18 mouse cellular contexts compared by ENCODE assay signal in genomic region chr16:51577915-51578593, GRCm38 (mm10).
"Had no signal": no experiment of that assay in that cellular context is flagged by ENCODE, and none has a peak within 500 bp of the region (broad histone marks: within the 10 kb centered on the region; RNA-seq: fewer than 3 reads in every experiment).

No protein-coding gene starts in this region.

- H3K4me1 ChIP-seq: kidney, embryonic 15.5 days; liver, embryonic 13.5 days; neural tube, embryonic 13.5 days; stomach, embryonic 15.5 days had no signal

- DNase-seq: kidney, adult 11 months; kidney, adult 8-10 months; kidney, postnatal 10 days; kidney, postnatal 36 days; layer of hippocampus, postnatal 36 days; liver, embryonic 13.5 days; lung, adult 2 months; lung, postnatal 14 days; lung, postnatal 4 days; retina, postnatal 1 day; right cerebral cortex, postnatal 25 days; spleen, adult 18-20 months; thymus, postnatal 25 days had no signal

- H3K4me3 ChIP-seq: kidney, embryonic 15.5 days; left cerebral cortex, adult 2 months; liver, embryonic 13.5 days; neural tube, embryonic 13.5 days; stomach, embryonic 15.5 days had no signal

- H3K4me2 ChIP-seq: kidney, embryonic 15.5 days; liver, embryonic 13.5 days; neural tube, embryonic 13.5 days; stomach, embryonic 15.5 days had no signal

- H3K27me3 ChIP-seq: kidney, embryonic 15.5 days; liver, embryonic 13.5 days; neural tube, embryonic 13.5 days; stomach, embryonic 15.5 days had no signal

- ATAC-seq: midbrain, embryonic 16.5 days had no signal

- H3K9me3 ChIP-seq: kidney, embryonic 15.5 days; liver, embryonic 13.5 days; neural tube, embryonic 13.5 days; stomach, embryonic 15.5 days had no signal

- H3K9ac ChIP-seq: kidney, embryonic 15.5 days; liver, embryonic 13.5 days; neural tube, embryonic 13.5 days; stomach, embryonic 15.5 days had no signal

- H3K27ac ChIP-seq: kidney, embryonic 15.5 days; left cerebral cortex, adult 2 months; liver, embryonic 13.5 days; neural tube, embryonic 13.5 days; stomach, embryonic 15.5 days had no signal

- H3K36me3 ChIP-seq: kidney, embryonic 15.5 days; liver, embryonic 13.5 days; neural tube, embryonic 13.5 days; stomach, embryonic 15.5 days had no signal
